Mouse (Mus musculus) monocyte, adult 5-6 weeks (primary cell): ENCODE data around the gene Rgs6. TPM values are rescaled to one million over a fixed set of nuclear protein-coding genes. Genes with fewer than 3 reads are reported as not detected.

ENCODE experiments used
- ATAC-seq: fragments of 153-309, 156-312 bp; replicated peaks from 2 replicates; pipeline ENCODE4 v1.8.0; 2017; ENCODE audit warnings: mild to moderate bottlenecking; ENCODE audit not compliant: low TSS enrichment, insufficient number of reproducible peaks, severe bottlenecking, poor library complexity, low FRiP score
- total RNA-seq: library from RNA; stranded (forward); fragments of 200-1000, 200-491, 200-594 nt; gene quantifications from 3 replicates; pipeline ENCODE4 v1.2.3, GENCODE M21; 2017

Rgs6 gene
- total RNA-seq, 1 experiment from 2014 or later = not detected

DNA sequence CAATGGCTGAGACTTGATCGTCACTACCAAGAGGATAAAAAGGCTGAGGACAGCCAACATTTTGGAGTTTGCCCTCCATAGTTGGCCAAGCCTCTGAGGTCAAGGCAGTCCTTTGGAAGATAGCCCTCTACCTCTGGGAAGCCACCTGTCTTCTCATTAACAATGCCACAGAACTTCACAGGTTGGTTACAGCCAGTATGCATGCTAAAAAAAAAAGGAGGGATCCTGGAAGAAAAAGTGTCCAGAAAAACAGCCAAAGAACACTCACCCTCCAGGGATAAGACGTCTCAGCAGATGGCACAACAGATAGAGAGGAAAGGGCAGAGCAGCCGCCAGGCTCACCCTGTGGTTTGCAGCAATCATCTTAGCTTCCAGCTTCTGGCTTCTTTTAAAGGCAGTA is 154.9 kb downstream of the Rgs6 start:
- no peak for ATAC-seq

- ATAC-seq = no peak
Observed at GRCm38 (mm10) chr12:82744026-82744425, 155.9 kb downstream of the Rgs6 start.

DNA sequence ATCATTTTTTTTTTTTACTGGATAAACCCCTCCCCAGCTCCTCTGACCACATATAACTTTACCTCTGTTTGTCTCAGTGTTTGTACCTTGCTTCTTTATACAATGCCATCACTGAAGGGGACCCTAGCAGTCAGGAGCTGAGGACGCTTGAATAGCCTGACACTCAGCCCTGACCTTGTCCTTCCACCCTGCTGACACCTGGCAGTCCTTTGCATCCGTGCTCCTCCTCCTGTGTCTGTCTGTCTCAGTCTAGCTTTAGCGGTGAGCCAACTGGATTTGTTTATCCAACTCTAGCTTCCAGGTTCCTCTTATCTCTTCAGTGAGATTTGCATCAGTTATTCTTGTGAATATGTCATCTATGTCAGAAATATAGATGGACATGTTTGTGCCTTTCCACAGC is 156.7 kb downstream of the Rgs6 start:
- no peak for ATAC-seq

DNA sequence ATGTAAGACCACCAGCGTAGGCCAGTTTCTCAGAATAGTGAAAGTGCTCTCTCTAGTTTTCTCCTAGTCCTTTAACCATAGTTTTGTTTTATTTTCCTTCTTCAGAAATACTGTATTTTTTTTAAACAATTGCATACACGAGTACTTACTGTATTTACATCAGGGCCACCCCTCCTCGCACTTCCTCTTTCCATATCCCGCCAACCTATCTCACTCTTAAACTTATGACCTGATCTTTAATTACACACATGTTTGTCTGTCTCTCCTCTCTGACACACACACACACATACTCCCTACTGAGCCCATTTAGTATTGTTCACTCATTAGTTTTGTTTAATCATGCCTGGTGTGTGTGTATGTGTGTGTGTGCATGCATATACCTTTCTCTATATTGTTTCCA is 159.0 kb downstream of the Rgs6 start:
- ATAC-seq = no peak

- ATAC-seq = no peak
Observed at GRCm38 (mm10) chr12:82751846-82752245, 163.8 kb downstream of the Rgs6 start.

- no peak for ATAC-seq
Observed at GRCm38 (mm10) chr12:82754501-82754900, 166.4 kb downstream of the Rgs6 start.

DNA sequence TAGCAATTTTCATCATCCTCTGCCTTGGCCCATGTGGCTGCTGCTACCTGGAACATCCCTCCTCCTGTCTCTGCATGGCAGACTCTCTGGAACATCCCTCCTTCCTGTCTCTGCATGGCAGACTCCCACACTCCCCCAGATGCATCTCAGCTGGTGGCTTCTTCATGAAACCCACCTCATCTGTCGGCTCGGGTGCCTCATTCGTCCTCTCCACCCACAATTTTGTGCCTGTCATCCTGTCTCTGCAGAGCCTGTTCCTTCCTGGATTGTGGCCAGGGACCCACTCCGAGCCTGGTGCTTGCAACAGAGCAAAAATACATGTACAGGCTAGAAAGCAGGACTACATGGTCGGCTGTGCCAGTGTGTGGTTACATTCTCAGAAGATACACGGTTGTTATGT is 168.7 kb downstream of the Rgs6 start:
- ATAC-seq = no peak

DNA sequence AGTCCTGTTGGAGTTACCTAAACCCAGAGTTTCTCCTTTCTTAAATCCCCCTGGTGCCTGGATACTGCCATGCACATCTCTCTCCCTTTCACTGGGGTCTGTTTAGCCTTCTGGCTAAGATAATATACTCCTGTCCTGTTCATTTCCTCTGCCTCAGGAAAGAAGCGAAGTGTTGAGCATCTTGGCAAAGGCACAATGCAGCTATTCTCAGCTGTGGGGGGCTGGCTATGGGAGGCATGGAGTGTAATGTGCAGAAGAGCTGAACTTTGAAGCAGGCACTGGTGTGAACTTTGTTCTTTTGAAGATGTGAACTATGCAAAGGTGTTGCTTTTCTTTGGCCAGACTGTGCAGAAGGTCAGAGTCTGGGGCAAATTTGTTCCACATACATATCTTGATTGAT is 169.3 kb downstream of the Rgs6 start:
- ATAC-seq = no peak

- no peak for ATAC-seq
Observed at GRCm38 (mm10) chr12:82762046-82762445, 174.0 kb downstream of the Rgs6 start.

DNA sequence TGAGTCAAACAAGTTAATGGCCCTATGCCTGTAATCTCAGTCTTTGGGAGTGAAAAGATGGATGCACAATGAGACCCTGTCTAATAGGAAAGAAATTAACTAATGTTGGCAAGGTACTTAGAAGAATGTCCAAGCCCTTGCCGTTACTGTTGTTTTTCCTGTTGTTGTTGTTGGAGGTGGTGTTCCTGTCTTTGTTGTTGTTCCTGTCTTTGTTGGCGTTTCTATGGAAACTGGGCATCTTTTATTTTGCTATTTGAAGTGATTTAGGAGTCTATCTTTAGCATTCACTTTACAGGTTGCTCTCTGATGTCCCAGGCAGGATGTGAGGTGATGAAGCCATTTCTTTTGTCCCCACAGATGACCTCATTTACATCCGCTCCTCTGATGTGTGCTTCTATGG is 180.6 kb downstream of the Rgs6 start:
- ATAC-seq = no peak

- no peak for ATAC-seq
Observed at GRCm38 (mm10) chr12:82772215-82772614, 184.1 kb downstream of the Rgs6 start.

GRCm38 (mm10) chr12:82774576-82774975 is 186.5 kb downstream of the Rgs6 start:
- ATAC-seq = no peak

DNA sequence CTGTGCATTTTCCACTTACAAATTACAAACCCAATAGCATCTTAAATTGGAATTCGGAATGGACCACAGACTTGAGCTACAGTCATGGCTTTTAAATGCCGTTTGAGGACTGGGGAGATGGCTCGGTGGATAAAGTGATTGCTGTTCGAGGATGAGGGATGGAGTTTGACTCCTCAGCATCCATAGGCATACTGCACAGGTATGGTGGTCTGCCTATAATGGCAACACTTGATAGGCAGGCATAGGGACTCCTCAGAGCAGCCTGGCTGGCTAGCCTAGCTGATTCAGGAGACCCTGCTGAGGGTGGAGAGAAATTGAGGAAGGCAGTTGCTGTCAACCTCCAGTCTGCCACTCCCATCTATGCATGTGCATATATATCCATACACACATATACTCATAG is 188.6 kb downstream of the Rgs6 start:
- no peak for ATAC-seq

- ATAC-seq = no peak
Observed at GRCm38 (mm10) chr12:82780936-82781335, 192.8 kb downstream of the Rgs6 start.

DNA sequence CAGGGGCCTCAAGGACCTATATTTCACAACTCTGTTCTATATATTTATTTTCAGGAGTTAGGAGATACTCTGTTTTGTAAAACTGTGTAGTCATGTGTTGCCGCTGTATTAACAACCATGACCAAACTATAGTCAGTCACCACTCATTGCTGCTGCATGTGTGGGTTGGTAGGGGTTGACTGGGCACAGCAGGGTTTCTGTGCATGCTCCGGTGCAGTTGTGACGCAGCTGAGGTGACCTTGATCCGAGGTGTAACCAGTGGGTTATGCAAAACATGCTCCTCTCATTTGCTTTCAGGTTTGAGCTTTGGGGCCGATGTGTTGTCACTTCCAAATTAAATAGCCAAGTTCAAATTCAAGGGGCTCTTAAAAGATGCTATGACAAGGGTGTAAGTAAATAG is 193.3 kb downstream of the Rgs6 start:
- no peak for ATAC-seq

DNA sequence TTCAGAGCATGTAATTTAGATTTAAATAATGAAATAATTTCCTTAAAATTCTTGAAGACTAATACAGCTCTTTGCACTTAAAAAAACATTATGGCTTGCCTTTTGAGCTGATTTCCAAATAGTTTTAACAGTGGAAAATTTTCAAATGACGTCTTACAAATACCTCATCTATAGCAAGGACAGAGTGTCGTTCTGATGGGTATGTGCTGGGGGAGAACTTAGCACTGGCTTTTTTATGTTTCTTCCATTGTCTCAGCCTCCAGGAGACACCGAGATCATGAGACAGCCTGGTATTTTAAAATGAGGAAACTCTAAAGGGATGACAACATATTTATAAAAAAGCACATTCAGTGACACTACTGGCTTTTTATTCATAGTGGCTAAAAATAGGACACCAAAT is 204.0 kb downstream of the Rgs6 start:
- no peak for ATAC-seq

GRCm38 (mm10) chr12:82799892-82800291 is 211.8 kb downstream of the Rgs6 start:
- ATAC-seq = no peak

DNA sequence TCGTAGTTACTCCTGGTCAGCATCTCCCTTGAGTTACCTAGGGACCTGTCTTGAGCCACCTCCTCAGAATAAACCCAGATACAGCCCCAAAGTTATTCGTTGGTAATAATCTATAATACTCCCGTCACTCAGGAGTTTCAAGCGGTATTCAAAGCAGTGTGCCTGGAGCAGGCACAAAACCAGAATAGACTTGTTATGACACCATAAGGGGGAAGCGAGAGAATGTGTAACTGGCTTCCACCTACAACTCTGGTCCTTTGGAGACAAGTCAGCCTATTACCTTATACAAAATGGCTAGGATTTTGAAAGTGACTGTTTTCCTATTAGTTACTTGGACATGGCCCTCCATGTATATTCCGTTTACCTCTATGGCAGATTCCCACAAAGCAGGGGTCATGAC is 213.6 kb downstream of the Rgs6 start:
- no peak for ATAC-seq

GRCm38 (mm10) chr12:82802711-82803110 is 214.6 kb downstream of the Rgs6 start:
- no peak for ATAC-seq

DNA sequence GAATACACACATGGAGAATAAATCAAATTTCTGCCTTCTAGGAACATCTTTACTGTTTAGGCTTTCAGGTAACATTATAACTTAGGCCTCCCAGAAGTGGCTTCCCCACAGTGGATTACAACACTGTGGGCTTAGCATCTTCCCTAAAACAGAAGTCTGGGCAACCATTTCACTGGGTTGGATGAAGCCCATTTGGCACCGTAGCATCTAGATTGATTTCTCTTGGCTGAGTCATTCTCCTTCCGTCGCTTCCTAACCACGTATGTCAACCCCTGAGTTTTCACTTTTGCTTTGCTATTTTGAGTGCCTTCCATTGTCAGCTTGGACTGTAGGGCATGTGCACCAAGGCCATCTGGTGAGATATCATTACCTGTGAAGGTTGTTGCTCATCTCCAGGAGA is 217.1 kb downstream of the Rgs6 start:
- ATAC-seq = no peak

DNA sequence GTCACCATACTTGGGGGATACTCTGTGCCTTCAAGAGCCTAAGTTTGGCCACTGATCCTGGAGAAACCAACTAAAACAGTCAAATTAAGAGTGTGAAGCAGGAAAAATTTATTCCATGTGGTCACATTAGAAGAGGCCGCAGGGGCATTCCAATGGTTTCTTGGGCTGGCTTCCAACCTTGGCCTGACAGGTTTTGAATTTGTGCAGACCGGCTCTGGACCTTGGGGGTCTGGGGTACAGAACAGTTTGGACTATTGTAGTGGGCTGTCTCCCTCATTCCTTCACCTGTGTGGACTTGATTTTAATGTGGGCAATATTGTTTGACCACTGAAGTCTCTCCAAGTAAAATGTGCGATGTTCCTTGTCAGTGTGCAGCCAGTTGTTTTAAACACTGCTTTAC is 222.5 kb downstream of the Rgs6 start:
- ATAC-seq = no peak

DNA sequence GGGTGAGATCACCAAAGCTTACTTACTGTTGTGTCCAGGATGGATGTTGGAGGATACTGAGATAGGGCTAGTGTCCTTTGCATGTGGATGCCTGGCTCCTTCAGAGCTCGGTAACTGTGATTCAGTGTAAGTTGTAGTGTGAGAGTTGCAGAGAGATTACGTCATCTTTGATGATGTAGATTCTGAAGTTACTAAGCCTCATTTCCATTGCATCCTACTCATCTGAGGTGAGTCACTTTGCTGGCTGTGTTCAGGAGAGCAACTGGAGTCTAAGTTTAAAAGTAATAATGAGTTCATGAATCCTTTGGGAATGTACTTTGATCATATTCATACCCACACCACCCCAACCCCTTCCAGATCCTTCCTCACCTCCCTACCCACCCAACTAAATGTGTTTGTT is 227.9 kb downstream of the Rgs6 start:
- ATAC-seq = no peak
